Mouse (Mus musculus) heart, postnatal 0 days (tissue): Measurements from ENCODE around the gene Gse1.

ENCODE experiments used
- CTCF ChIP-seq: IDR thresholded peaks from 2 replicates; pipeline ENCODE4 v1.5.1; 2016; ENCODE audit warnings: antibody characterized with exemption, control low read depth, low read depth
- EP300 ChIP-seq: IDR thresholded peaks from 2 replicates; pipeline ENCODE4 v1.6.1; 2016; ENCODE audit warnings: antibody characterized with exemption, low read depth

- no peak for TF ChIP-seq CTCF
- no peak for TF ChIP-seq EP300
These were observed 109.4 kb downstream of the Gse1 start for GRCm38 (mm10) chr8:120337627-120338026.
